16 mouse cellular contexts compared by ENCODE assay signal in the genomic region with DNA sequence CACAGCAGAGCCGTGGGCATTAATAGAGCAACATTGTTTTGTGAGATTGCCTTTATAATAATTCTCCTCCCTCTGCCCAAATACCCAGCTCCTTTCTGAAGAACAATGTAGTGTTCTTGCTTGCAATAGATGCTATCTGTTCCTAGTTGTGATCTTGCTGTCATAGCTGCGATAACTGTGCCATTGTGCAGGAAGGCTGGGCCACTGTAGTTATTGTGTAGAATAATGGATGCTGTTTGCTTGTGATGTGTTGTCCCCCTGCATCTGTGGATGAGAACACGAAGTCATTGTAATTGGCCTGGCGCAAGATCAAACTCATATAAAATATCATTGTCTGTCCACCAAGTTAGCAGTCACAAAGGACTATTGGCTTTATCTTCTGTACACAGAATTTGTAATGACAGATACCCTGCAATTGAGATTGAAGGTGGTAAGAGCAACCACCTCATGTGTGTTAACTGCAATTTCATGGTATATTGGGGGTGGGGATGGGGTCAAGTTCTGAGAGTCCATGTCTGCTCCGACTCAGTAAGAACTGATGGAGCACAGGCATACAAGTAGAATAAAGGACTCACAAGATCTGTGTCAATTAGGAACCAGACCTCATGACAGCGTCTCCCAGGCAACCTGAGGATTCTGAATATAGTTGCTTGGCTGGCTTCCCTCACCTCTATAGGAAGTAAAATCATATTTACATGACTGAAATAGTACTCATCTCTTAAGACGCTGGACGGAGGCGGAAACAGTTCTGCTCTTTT. TPM values are rescaled to one million over a fixed set of nuclear protein-coding genes. Genes with fewer than 3 reads are reported as not detected.
DNase-seq lines count a peak whose midpoint lies in the region; ATAC-seq lines count a peak whose summit lies in the region.
"Had no signal": no experiment of that assay in that cellular context is flagged by ENCODE, and none has a peak within 500 bp of the region (broad histone marks: within the 10 kb centered on the region; RNA-seq: fewer than 3 reads in every experiment).

No protein-coding gene starts in this region.

- peak; percentile 61 for ATAC-seq in hindbrain, embryonic 11.5 days (ENCODE audit: low FRiP score)
- ATAC-seq in hindbrain, embryonic 16.5 days, result no peak
- peak; percentile 22; the same call in 1 of the 2 replicates for ATAC-seq in hindbrain, embryonic 14.5 days (ENCODE audit: low FRiP score)

- H3K4me2 ChIP-seq in hindbrain, embryonic 11.5 days (replicated peaks; ENCODE audit: low read depth, low read length), result no peak overlapping the region
- H3K4me2 ChIP-seq in hindbrain, embryonic 16.5 days (ENCODE audit: low read length), result no peak overlapping the region
- no peak overlapping the region for H3K4me2 ChIP-seq in hindbrain, embryonic 14.5 days (replicated peaks)
- H3K4me2 ChIP-seq: embryonic facial prominence, embryonic 12.5 days; heart, embryonic 12.5 days; limb, embryonic 15.5 days had no signal

- H3K27me3 ChIP-seq in hindbrain, embryonic 11.5 days (ENCODE audit: control insufficient read depth, insufficient read depth, low read length), result no peaks in the 10 kb centered on the region
- H3K27me3 ChIP-seq in hindbrain, embryonic 16.5 days (replicated peaks; ENCODE audit: control insufficient read depth, insufficient read depth, low read length), result no peaks in the 10 kb centered on the region
- H3K27me3 ChIP-seq in hindbrain, embryonic 14.5 days (ENCODE audit: control insufficient read depth, insufficient read depth, low read length), result no peaks in the 10 kb centered on the region
- H3K27me3 ChIP-seq: CH12.LX; embryonic facial prominence, embryonic 12.5 days; limb, embryonic 15.5 days had no signal

- 47% methylated on average over 9 of the region's 9 CpGs for WGBS in hindbrain, embryonic 11.5 days
- WGBS in hindbrain, embryonic 16.5 days, result 33% methylated on average over 9 of the region's 9 CpGs
- WGBS in hindbrain, embryonic 14.5 days, result 27% methylated on average over 9 of the region's 9 CpGs

- peaks cover 11% of the 10 kb centered on the region; the same call in 1 of the 2 replicates for H3K4me1 ChIP-seq in hindbrain, embryonic 11.5 days (replicated peaks; ENCODE audit: control insufficient read depth, insufficient read depth, low read length)
- peaks cover 35% of the 10 kb centered on the region for H3K4me1 ChIP-seq in hindbrain, embryonic 16.5 days (ENCODE audit: control insufficient read depth, insufficient read depth, low read depth, low read length)
- H3K4me1 ChIP-seq in hindbrain, embryonic 14.5 days (replicated peaks; ENCODE audit: control insufficient read depth, insufficient read depth, low read length), result peaks cover 47% of the 10 kb centered on the region
- H3K4me1 ChIP-seq: limb, embryonic 15.5 days had no signal

- 0 out of 2 replicates have a peak, but pooled peaks cover 3% of the 10 kb centered on the region for H3K36me3 ChIP-seq in hindbrain, embryonic 11.5 days (ENCODE audit: control insufficient read depth, insufficient read depth, low read length)
- 0 out of 2 replicates have a peak, but pooled peaks cover 7% of the 10 kb centered on the region for H3K36me3 ChIP-seq in hindbrain, embryonic 16.5 days (ENCODE audit: control insufficient read depth, insufficient read depth, low read length)
- peaks cover 22% of the 10 kb centered on the region for H3K36me3 ChIP-seq in hindbrain, embryonic 14.5 days (replicated peaks; ENCODE audit: control insufficient read depth, insufficient read depth)
- H3K36me3 ChIP-seq: heart, embryonic 12.5 days; limb, embryonic 15.5 days had no signal

- H3K9ac ChIP-seq in hindbrain, embryonic 11.5 days (ENCODE audit: low read depth, low read length), result no peak overlapping the region
- no peak overlapping the region for H3K9ac ChIP-seq in hindbrain, embryonic 16.5 days (ENCODE audit: low read depth, low read length)
- H3K9ac ChIP-seq in hindbrain, embryonic 14.5 days, result no peak overlapping the region
- H3K9ac ChIP-seq: embryonic facial prominence, embryonic 12.5 days; heart, embryonic 12.5 days; limb, embryonic 15.5 days had no signal

- no peak overlapping the region for H3K4me3 ChIP-seq in hindbrain, embryonic 11.5 days (ENCODE audit: low read depth, low read length)
- no peak overlapping the region for H3K4me3 ChIP-seq in hindbrain, embryonic 16.5 days (ENCODE audit: low read length)
- H3K4me3 ChIP-seq in hindbrain, embryonic 14.5 days (replicated peaks; ENCODE audit: low read length), result no peak overlapping the region
- H3K4me3 ChIP-seq: embryonic facial prominence, embryonic 12.5 days; heart, embryonic 12.5 days; limb, embryonic 15.5 days had no signal

- DNase-seq in hindbrain, embryonic 11.5 days (ENCODE audit: low spot score), result peak; percentile 29
- peak; percentile 57 for DNase-seq in right cerebral cortex, adult 18-20 months
- no peak for DNase-seq in right cerebral cortex, postnatal 4 days
- DNase-seq in hindbrain, embryonic 14.5 days (ENCODE audit: low spot score), result no peak
- DNase-seq in spleen, postnatal 14 days (ENCODE audit: low spot score in 2 of 2), result no peak
- DNase-seq in right cerebral cortex, postnatal 10 days (ENCODE audit: low spot score in 2 of 2), result no peak
- DNase-seq: cerebellum, adult 8-10 months; gastrocnemius, postnatal 25 days; lung, adult 18-20 months; lung, postnatal 4 days; thymus, postnatal 14 days had no signal

- H3K9me3 ChIP-seq in hindbrain, embryonic 11.5 days (ENCODE audit: control insufficient read depth, low read length), result no peaks in the 10 kb centered on the region
- H3K9me3 ChIP-seq in hindbrain, embryonic 16.5 days (ENCODE audit: control insufficient read depth, low read length), result no peaks in the 10 kb centered on the region
- no peaks in the 10 kb centered on the region for H3K9me3 ChIP-seq in hindbrain, embryonic 14.5 days (ENCODE audit: control insufficient read depth, low read length)
- H3K9me3 ChIP-seq: embryonic facial prominence, embryonic 12.5 days; limb, embryonic 15.5 days had no signal

- H3K27ac ChIP-seq in hindbrain, embryonic 11.5 days (ENCODE audit: low read depth, low read length), result no peak overlapping the region
- no peak overlapping the region for H3K27ac ChIP-seq in hindbrain, embryonic 16.5 days (ENCODE audit: low read depth, low read length)
- no peak overlapping the region for H3K27ac ChIP-seq in hindbrain, embryonic 14.5 days
- H3K27ac ChIP-seq: embryonic facial prominence, embryonic 12.5 days; limb, embryonic 15.5 days had no signal

RNA-seq across cellular contexts. Expression of a gene that starts 32.8 kb away (rescaled TPM):
- polyA plus RNA-seq in hindbrain, embryonic 11.5 days (2014; fragmentation: Nextera tagmentation; extraction: Ambion mirVana), result 13.3 and 14.9 TPM in 2 replicates
- 5.3 and 8.8 TPM in 2 replicates for polyA plus RNA-seq in hindbrain, embryonic 16.5 days (2015; fragmentation: Nextera tagmentation; extraction: Ambion mirVana)
- 28.4 and 31.6 TPM in 2 replicates for polyA plus RNA-seq in hindbrain, embryonic 14.5 days (2014; fragmentation: Nextera tagmentation; extraction: Ambion mirVana)

Comparison
In these comparisons a context has a peak if more than half of its experiments do, and no peak if none do; other contexts are left out.
1. DNase-seq: peak in hindbrain, embryonic 11.5 days (single experiment) and right cerebral cortex, adult 18-20 months (single experiment); none in right cerebral cortex, postnatal 4 days (single experiment), hindbrain, embryonic 14.5 days (single experiment), spleen, postnatal 14 days (0 of 2) and right cerebral cortex, postnatal 10 days (0 of 2).